Mouse (Mus musculus): ENCODE data around the gene Ccser1. TPM values are rescaled to one million over a fixed set of nuclear protein-coding genes. Genes with fewer than 3 reads are reported as not detected.
A peak's percentile ranks its signal among the peaks of the same experiment; 100 is the strongest.

The Ccser1 gene
- polyA plus RNA-seq, 1 experiment: 9.3 TPM

- no peak for DNase-seq (ENCODE audit: extremely low spot score in 1 of 2, low spot score in 1 of 2)
Measured at GRCm38 (mm10) chr6:61601911-61602310, 421.8 kb downstream of the Ccser1 start.

GRCm38 (mm10) chr6:61614920-61615319 lies 434.8 kb downstream of the Ccser1 start:
- DNase-seq (ENCODE audit: extremely low spot score in 1 of 2, low spot score in 1 of 2): no peak

- no peak for DNase-seq (ENCODE audit: extremely low spot score in 1 of 2, low spot score in 1 of 2)
Measured at GRCm38 (mm10) chr6:61621707-61622106, 441.6 kb downstream of the Ccser1 start.

GRCm38 (mm10) chr6:61661414-61661813 lies 481.3 kb downstream of the Ccser1 start:
- no peak for DNase-seq (ENCODE audit: extremely low spot score in 1 of 2, low spot score in 1 of 2)

- DNase-seq (ENCODE audit: extremely low spot score in 1 of 2, low spot score in 1 of 2): no peak
Measured at GRCm38 (mm10) chr6:61664572-61664971, 484.4 kb downstream of the Ccser1 start.

- DNase-seq (ENCODE audit: extremely low spot score in 1 of 2, low spot score in 1 of 2): peak in 1 of 2 experiments; percentile 22
Measured at GRCm38 (mm10) chr6:61687002-61687401, 506.9 kb downstream of the Ccser1 start.

GRCm38 (mm10) chr6:61703003-61703402 lies 522.9 kb downstream of the Ccser1 start:
- peak; percentile 12 to 47 for DNase-seq (ENCODE audit: extremely low spot score in 1 of 2, low spot score in 1 of 2)

GRCm38 (mm10) chr6:61721220-61721619 lies 541.1 kb downstream of the Ccser1 start:
- DNase-seq (ENCODE audit: extremely low spot score in 1 of 2, low spot score in 1 of 2): no peak

- no peak for DNase-seq (ENCODE audit: extremely low spot score in 1 of 2, low spot score in 1 of 2)
Measured at GRCm38 (mm10) chr6:61729065-61729464, 548.9 kb downstream of the Ccser1 start.

- DNase-seq (ENCODE audit: extremely low spot score in 1 of 2, low spot score in 1 of 2): no peak
Measured at GRCm38 (mm10) chr6:61730088-61730880, 550.2 kb downstream of the Ccser1 start.

GRCm38 (mm10) chr6:61746346-61746745 lies 566.2 kb downstream of the Ccser1 start:
- no peak for DNase-seq (ENCODE audit: extremely low spot score in 1 of 2, low spot score in 1 of 2)

GRCm38 (mm10) chr6:61762135-61762534 lies 582.0 kb downstream of the Ccser1 start:
- DNase-seq (ENCODE audit: extremely low spot score in 1 of 2, low spot score in 1 of 2): no peak

- no peak for DNase-seq (ENCODE audit: extremely low spot score in 1 of 2, low spot score in 1 of 2)
Measured at GRCm38 (mm10) chr6:61763379-61763778, 583.3 kb downstream of the Ccser1 start.

GRCm38 (mm10) chr6:61765801-61766200 lies 585.7 kb downstream of the Ccser1 start:
- no peak for DNase-seq (ENCODE audit: extremely low spot score in 1 of 2, low spot score in 1 of 2)

GRCm38 (mm10) chr6:61767151-61767550 lies 587.0 kb downstream of the Ccser1 start:
- peak in 1 of 2 experiments; percentile 36 for DNase-seq (ENCODE audit: extremely low spot score in 1 of 2, low spot score in 1 of 2)

- no peak for DNase-seq (ENCODE audit: extremely low spot score in 1 of 2, low spot score in 1 of 2)
Measured at GRCm38 (mm10) chr6:61786706-61787105, 606.6 kb downstream of the Ccser1 start.

- DNase-seq (ENCODE audit: extremely low spot score in 1 of 2, low spot score in 1 of 2): no peak
Measured at GRCm38 (mm10) chr6:61800889-61801288, 620.8 kb downstream of the Ccser1 start.

GRCm38 (mm10) chr6:61805481-61805880 lies 625.4 kb downstream of the Ccser1 start:
- DNase-seq (ENCODE audit: extremely low spot score in 1 of 2, low spot score in 1 of 2): no peak

- peak in 1 of 2 experiments; percentile 3 for DNase-seq (ENCODE audit: extremely low spot score in 1 of 2, low spot score in 1 of 2)
Measured at GRCm38 (mm10) chr6:61817716-61818115, 637.6 kb downstream of the Ccser1 start.

GRCm38 (mm10) chr6:61876302-61876701 lies 696.2 kb downstream of the Ccser1 start:
- DNase-seq (ENCODE audit: extremely low spot score in 1 of 2, low spot score in 1 of 2): no peak

- no peak for DNase-seq (ENCODE audit: extremely low spot score in 1 of 2, low spot score in 1 of 2)
Measured at GRCm38 (mm10) chr6:61898238-61898637, 718.1 kb downstream of the Ccser1 start.

GRCm38 (mm10) chr6:61902715-61903114 lies 722.6 kb downstream of the Ccser1 start:
- peak in 1 of 2 experiments; percentile 42 for DNase-seq (ENCODE audit: extremely low spot score in 1 of 2, low spot score in 1 of 2)
